Mouse (Mus musculus): Measurements from ENCODE around the gene Slbp. TPM values are rescaled to one million over a fixed set of nuclear protein-coding genes. Genes with fewer than 3 reads are reported as not detected.
A peak's percentile ranks its signal among the peaks of the same experiment; 100 is the strongest.

Gene Slbp
- total RNA-seq, 2 experiments from 2014 or later, result 221 to 254 TPM

- no peak for ATAC-seq (ENCODE audit: poor library complexity, severe bottlenecking)
These were observed 21.8 kb downstream of the Slbp start for GRCm38 (mm10) chr5:33630615-33631014.

GRCm38 (mm10) chr5:33630061-33630460, 22.3 kb downstream of the Slbp start:
- ATAC-seq (ENCODE audit: poor library complexity, severe bottlenecking), result peak; percentile 6

DNA sequence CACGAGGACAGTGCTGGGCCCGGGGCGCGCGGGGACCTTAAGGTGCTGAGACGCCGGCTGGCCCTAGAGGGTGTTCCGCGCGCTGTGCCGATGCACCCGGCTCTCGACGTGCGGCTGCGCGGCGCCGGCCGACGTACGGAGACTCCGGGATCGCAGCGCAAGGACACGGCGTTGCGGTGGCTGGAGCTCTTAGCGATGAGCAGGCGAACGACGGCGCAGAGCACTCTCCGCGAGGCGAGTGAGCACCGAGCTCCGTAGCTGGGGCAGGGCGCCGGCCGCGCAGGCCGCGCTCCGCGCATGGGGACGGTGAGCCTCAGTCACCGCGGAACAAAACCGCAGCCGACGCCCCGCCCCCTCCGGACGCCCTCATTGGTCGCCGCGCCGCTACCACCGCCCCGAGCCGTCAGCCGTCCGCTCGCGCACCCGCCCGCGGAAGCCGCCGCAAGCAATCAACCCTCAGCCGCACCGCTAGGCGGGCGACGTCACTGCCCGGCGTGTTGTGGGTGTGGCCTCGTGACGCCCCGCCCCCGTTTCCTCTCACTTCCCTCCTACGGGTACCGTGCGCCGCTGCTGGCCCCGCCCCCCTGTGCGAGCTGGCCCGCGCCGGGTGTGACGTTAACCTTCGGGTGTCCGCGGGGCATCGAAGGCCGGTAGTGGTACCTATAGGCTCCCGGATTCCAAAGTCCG, 22.9 kb downstream of the Slbp start, which contains the start of the genes Fam53a and Gm9903:
Gene Fam53a (minus strand): TSS at position 335 of the 687 bp plus-strand sequence.
Gene Gm9903 (plus strand): TSS at position 625 of the 687 bp plus-strand sequence.
- peak; percentile 95 for ATAC-seq (ENCODE audit: poor library complexity, severe bottlenecking)

- ATAC-seq (ENCODE audit: poor library complexity, severe bottlenecking), result peak; percentile 13
These were observed 23.5 kb downstream of the Slbp start for GRCm38 (mm10) chr5:33628820-33629300.

DNA sequence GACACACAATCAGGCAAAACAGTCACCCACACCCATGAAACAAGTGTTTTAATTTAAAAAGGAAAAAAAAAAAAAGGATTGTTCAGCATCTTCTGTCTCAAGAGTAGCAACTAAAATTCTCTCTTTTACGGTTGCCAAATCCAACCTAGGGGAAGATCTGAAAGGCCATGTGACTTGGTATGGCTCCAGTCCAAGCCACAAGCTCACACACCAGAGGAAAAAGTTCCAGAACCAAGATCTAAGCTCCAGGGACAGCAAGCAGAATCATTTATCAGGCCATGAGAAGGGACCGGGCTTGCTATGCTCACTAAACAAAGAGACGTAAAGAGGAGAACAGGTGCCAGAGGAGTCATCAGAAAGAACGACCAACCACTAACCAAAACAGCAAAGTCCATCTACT, 24.4 kb downstream of the Slbp start:
- no peak for ATAC-seq (ENCODE audit: poor library complexity, severe bottlenecking)

DNA sequence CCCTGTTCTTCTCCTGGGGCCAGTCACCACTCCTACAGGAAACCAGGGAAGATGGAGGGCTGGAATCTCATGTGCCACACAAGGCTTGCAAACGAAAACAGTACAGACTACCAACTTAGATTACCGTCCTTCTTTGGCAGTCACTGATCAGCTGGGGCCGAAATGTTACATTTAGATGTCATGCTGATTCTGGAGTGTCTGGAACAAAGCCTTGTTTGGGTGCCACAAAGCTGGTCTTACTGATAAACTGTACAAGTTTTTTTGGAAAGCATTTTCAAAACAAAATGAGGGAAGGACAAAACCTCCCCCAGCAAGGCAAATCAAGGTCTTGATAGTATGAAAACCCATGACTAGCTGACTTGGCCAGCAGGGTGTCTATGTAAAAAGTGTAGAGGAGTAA, 28.6 kb downstream of the Slbp start:
- no peak for ATAC-seq (ENCODE audit: poor library complexity, severe bottlenecking)

DNA sequence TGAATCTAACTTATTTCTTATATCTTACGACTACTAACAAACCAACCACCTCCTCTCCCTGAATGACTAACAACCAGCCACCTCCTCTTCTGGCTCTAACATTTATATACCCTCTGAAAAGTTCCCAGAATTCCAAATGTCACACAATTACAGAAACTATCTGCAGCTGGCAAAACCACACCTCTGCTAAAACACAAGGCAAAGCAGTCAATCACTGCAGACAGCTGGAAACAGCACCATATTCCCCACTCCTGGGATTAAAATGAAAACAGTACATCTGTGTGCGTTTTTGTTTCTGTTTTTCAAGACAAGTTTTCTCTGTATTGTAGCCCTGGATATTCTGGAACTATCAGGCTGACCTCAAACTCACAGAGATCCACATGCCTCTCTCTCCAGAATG, 29.7 kb downstream of the Slbp start:
- no peak for ATAC-seq (ENCODE audit: poor library complexity, severe bottlenecking)

DNA sequence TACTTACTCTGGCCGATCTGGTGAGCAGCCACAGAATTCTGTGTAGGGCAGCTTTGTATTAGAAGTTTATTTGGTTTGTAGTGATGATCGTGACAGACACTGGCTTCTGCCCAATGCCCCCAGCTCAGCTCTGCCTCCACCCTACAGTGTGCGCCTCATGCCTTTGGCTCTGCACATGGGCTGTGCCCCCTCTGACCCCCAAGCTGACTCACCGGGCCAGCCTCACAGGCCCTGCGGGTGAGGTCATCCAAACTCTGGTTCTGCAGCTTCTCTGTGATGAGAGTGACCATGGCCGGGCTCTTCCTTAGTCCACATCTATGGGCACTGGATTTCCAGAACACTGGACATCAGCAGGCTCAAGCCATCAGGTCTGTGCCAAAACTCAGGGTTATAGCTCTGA, 38.0 kb downstream of the Slbp start:
- ATAC-seq (ENCODE audit: poor library complexity, severe bottlenecking), result no peak

DNA sequence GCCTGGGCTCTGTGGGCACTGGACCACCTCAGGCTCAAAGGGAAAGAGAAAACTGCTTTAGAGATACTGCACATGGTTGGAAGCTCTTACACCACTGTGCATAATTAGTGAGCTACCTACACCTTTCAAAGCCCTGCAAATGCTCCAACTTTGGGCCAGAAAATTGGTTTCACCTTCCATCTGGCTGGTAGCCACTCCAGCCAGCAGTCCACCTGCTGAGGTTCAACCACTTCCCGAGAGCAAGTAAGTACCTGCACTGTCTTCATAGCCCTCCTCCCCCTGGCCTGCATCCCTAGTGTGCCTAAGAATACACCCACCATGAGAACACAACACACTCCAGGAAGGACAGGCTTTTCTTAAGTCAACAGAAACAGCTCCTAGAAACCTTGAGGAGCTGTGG, 40.6 kb downstream of the Slbp start:
- no peak for ATAC-seq (ENCODE audit: poor library complexity, severe bottlenecking)

GRCm38 (mm10) chr5:33609226-33609625, 43.1 kb downstream of the Slbp start:
- ATAC-seq (ENCODE audit: poor library complexity, severe bottlenecking), result no peak

- no peak for ATAC-seq (ENCODE audit: poor library complexity, severe bottlenecking)
These were observed 44.9 kb downstream of the Slbp start for GRCm38 (mm10) chr5:33607434-33607833.

GRCm38 (mm10) chr5:33606631-33607030, 45.7 kb downstream of the Slbp start:
- no peak for ATAC-seq (ENCODE audit: poor library complexity, severe bottlenecking)

- no peak for ATAC-seq (ENCODE audit: poor library complexity, severe bottlenecking)
These were observed 47.1 kb downstream of the Slbp start for GRCm38 (mm10) chr5:33605314-33605713.

- no peak for ATAC-seq (ENCODE audit: poor library complexity, severe bottlenecking)
These were observed 58.8 kb downstream of the Slbp start for GRCm38 (mm10) chr5:33593620-33594019.

DNA sequence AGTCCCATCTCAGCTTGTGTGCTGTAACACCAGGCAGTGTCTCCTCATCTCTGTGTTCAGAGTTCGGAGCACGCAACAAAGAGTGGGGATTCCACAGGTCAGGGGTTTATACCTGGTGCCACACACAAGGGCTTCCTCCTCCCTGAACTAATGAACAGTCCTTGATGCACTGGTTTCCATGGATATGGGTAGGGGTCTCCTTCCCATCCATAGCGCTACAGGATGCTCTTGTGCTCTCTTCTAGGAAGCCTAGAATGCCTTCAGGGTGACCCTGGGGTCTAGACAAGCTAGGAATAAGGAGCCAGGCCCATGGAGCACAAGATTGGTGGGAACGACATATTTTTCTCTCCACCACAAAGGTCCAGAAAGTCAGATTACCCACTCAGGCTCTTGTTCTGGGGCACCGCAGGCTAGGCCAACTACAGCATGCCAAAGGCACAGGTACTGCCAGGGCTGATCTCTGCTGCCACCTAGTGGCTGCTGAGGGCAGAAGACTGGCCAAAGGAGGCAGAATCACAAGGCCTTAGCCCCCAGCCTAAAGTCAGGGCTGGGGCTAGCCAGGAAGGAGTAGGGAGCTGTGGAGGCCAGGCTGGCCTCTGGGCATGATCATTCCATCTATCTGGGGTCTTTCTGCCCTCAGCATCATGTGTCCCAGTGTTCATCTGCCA, 63.0 kb downstream of the Slbp start:
- peak; percentile 84 for ATAC-seq (ENCODE audit: poor library complexity, severe bottlenecking)

DNA sequence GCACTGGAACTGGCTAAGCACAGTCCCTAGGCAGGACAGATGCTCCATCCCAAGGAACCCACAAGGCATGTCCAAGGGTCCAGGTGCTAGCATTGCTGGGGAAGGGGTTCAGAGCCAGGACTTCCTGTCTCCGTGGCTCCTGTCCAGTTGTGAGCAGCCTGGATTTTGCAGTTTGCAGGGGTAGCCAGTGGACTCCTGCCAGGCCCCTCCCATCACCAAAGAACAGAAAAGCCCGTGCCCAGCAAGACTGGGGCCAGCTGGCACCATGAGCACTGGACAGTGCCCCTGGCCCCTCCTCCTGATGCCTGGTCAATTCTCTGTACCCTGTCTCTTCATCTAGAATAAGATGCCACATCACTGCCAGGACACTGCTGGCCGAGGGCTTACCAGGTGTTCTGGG, 64.3 kb downstream of the Slbp start:
- no peak for ATAC-seq (ENCODE audit: poor library complexity, severe bottlenecking)

DNA sequence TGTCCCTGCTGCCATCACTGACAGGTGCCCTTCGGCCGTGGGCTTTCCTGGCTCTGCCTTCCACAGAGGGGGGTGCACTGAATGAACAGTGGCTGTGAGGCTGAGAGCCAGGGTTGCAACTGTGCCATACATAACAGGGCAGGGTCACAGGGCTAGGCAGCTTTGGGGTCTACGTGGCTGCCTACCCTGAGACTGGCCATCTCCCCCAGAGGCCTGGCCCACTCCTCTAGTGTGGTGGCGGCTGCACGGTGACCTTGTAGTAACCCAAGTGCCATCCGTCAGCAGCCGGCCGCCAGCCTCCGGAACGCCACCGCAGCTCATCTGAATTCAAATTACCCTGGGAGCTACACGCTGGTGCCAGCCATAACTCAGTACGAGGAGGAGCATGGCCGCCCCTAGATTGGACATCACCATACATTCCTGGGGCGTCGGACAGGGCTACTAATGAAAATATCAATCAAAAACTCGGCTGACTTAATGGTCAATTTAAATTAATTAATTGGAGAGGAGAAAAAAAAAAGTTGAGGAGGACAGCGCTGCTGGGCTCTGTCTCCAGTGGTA, 64.8 kb downstream of the Slbp start:
- ATAC-seq (ENCODE audit: poor library complexity, severe bottlenecking), result no peak

Other genes starting within 250 kb of the Slbp start
- gene Nkx1-1, start 218.6 kb downstream of the Slbp start, total RNA-seq (2015), result not detected in 2 replicates
- not detected in 2 replicates for gene Nkx1-1, start 218.6 kb downstream of the Slbp start, total RNA-seq (2017)
- gene Fam53a, start 22.9 kb downstream of the Slbp start, total RNA-seq (2015), result 14.0 and 14.4 TPM in 2 replicates
- 8.2 and 9.4 TPM in 2 replicates for gene Fam53a, start 22.9 kb downstream of the Slbp start, total RNA-seq (2017)
- 0.32 and 0.36 TPM in 2 replicates for gene Gm9903, start 22.6 kb downstream of the Slbp start, total RNA-seq (2015)
- 0.07 and 0.57 TPM in 2 replicates for gene Gm9903, start 22.6 kb downstream of the Slbp start, total RNA-seq (2017)
- 162 and 163 TPM in 2 replicates for gene Tacc3, start 5.6 kb upstream of the Slbp start, total RNA-seq (2015)
- 165 and 193 TPM in 2 replicates for gene Tacc3, start 5.6 kb upstream of the Slbp start, total RNA-seq (2017)
- gene Tmem129, start 5.8 kb upstream of the Slbp start, total RNA-seq (2015), result 14.4 and 16.5 TPM in 2 replicates
- gene Tmem129, start 5.8 kb upstream of the Slbp start, total RNA-seq (2017), result 14.4 and 15.0 TPM in 2 replicates
- 0.30 TPM in 1 of 2 replicates, not detected in the other for gene Fgfr3, start 69.1 kb upstream of the Slbp start, total RNA-seq (2015)
- gene Fgfr3, start 69.1 kb upstream of the Slbp start, total RNA-seq (2017), result not detected in 2 replicates
- 12.7 and 15.3 TPM in 2 replicates for gene Letm1, start 130.2 kb upstream of the Slbp start, total RNA-seq (2015)
- 17.0 and 19.8 TPM in 2 replicates for gene Letm1, start 130.2 kb upstream of the Slbp start, total RNA-seq (2017)
- 49.9 and 61.0 TPM in 2 replicates for gene Nsd2, start 168.2 kb upstream of the Slbp start, total RNA-seq (2015)
- gene Nsd2, start 168.2 kb upstream of the Slbp start, total RNA-seq (2017), result 88.7 and 89.6 TPM in 2 replicates